Mouse (Mus musculus) heart, embryonic 14.5 days (tissue): ENCODE measurements around the gene Palm2. TPM values are rescaled to one million over a fixed set of nuclear protein-coding genes. Genes with fewer than 3 reads are reported as not detected.
"Not testable (repeated sequence)": the region's sequence is repeated elsewhere in the genome, so short reads cannot be mapped to it uniquely, and the experiment has no call there.

ENCODE experiments used
- ATAC-seq: fragments of 200-750 bp; cut with Nextera tagmentation; 2 replicates; pipeline ENCODE4 v1.8.0; 2017; ENCODE audit warnings: low read depth, moderate TSS enrichment; ENCODE audit not compliant: insufficient number of reproducible peaks, insufficient read depth, low FRiP score
- H3K27ac ChIP-seq, 2 experiments: fragments of 200-500 bp in 1 of 2; fragments of 300-500 bp in 1 of 2; sonication (generic) in 1 of 2; replicated peaks in 1 of 2; 2 replicates each; pipeline ENCODE4 v1.5.1; 2012 to 2014; ENCODE audit warnings: low read depth in 2 of 2, low read length in 2 of 2, control low read depth in 1 of 2, mild to moderate bottlenecking in 1 of 2, mixed read lengths in 1 of 2; ENCODE audit not compliant: control insufficient read depth in 1 of 2, insufficient read depth in 1 of 2
- H3K27me3 ChIP-seq: fragments of 300-500 bp; sonication (generic); 2 replicates; pipeline ENCODE4 v1.6.1; 2014; ENCODE audit warnings: mild to moderate bottlenecking, low read length, control low read depth; ENCODE audit not compliant: control insufficient read depth, insufficient read depth
- H3K36me3 ChIP-seq: fragments of 300-500 bp; sonication (generic); 2 replicates; pipeline ENCODE4 v1.6.1; 2014; ENCODE audit warnings: mild to moderate bottlenecking, control low read depth, low read length, mixed read lengths; ENCODE audit not compliant: control insufficient read depth, insufficient read depth
- H3K4me1 ChIP-seq, 2 experiments: fragments of 200-500 bp in 1 of 2; fragments of 300-500 bp in 1 of 2; sonication (generic) in 1 of 2; 2 replicates each; pipeline ENCODE4 v1.6.1; 2012 to 2014; ENCODE audit warnings: low read length in 2 of 2, control low read depth in 1 of 2, mixed read lengths in 1 of 2; ENCODE audit not compliant: control insufficient read depth in 2 of 2, insufficient read depth in 2 of 2
- H3K4me2 ChIP-seq: fragments of 300-500 bp; sonication (generic); 2 replicates; pipeline ENCODE4 v1.6.1; 2014; ENCODE audit warnings: mild to moderate bottlenecking, low read length
- H3K4me3 ChIP-seq, 2 experiments: fragments of 200-500 bp in 1 of 2; fragments of 300-500 bp in 1 of 2; sonication (generic) in 1 of 2; 2 replicates each; pipeline ENCODE4 v1.5.1; 2012 to 2014; ENCODE audit warnings: low read length in 2 of 2, mild to moderate bottlenecking in 2 of 2, control low read depth in 1 of 2, low read depth in 1 of 2, moderate library complexity in 1 of 2; ENCODE audit not compliant: control insufficient read depth in 1 of 2, insufficient read depth in 1 of 2
- H3K9ac ChIP-seq: fragments of 300-500 bp; sonication (generic); 2 replicates; pipeline ENCODE4 v1.6.1; 2014; ENCODE audit warnings: mild to moderate bottlenecking, low read length
- H3K9me3 ChIP-seq: fragments of 300-500 bp; sonication (generic); 2 replicates; pipeline ENCODE4 v1.6.1; 2016; ENCODE audit warnings: low read length, control low read depth; ENCODE audit not compliant: control insufficient read depth
- WGBS: fragments of 180-500 bp; shearing (Covaris S2); extraction: QIAGEN DNeasy Blood & Tissue Kit; methylation state at CpG from one replicate; pipeline ENCODE4 v1.1.7; 2014; 5-methylcytosine and 5-hydroxymethylcytosine counted together
- polyA plus RNA-seq: library from polyadenylated mRNA; unstranded; fragments of >200 nt; fragmentation: Nextera tagmentation; extraction: Ambion mirVana; gene quantifications from 2 replicates; pipeline ENCODE4 v1.2.1, GENCODE M21; 2014

Gene Palm2
- polyA plus RNA-seq: 20.9 and 21.0 TPM in 2 replicates

DNA sequence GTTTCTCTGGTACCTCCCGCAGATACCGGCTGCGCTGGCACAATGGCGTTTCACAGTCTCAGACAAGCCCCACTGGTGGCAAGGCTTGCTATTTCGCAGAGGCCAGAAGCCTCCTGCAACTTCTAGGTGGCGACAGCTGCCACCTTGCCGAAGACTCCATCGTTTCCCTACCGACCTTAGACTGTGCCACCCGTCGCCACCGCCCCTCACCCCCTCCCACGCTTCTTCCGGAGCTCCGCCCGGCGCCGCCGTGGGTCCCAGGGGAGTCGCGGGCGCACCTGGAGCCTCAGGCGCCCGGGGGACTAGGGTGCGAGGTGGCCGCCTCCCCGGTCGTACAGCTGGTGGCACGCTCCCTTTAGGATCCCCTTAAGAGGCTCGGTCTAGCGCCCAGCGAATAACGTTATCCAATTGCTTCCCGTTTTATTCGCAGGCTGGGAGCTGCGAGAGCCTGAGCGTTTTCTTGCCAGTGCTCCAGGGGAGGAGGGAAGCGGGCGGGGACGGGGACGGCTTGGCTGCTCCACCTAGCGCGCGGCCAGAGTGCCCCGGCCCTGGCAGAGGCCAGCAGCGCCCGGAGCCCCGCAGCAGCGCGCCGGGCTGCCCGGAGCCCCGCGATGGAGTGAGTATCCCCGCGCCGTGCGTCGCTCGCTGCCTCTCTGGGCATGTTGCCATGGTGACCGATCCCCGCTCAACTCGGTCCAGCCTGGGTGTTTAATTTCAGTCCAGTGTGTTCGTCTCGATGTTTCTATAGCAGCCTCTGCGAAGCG, at the start of gene Palm2:
Palm2 (plus strand) TSS at position 307 of the 764 bp plus-strand sequence.
- Histone ChIP-seq H3K9me3 (no peaks in the 10 kb centered on the region), H3K27ac (no peak within 1 kb of the TSS), H3K36me3 (no peaks in the 10 kb centered on the region), H3K4me1 (peaks cover 3 to 5% of the 10 kb centered on the region in 2 experiments; a peak in 3 of 4 replicates), H3K4me3 (peak within 1 kb of the TSS; percentile 51 to 69), H3K4me2 (peak within 1 kb of the TSS; percentile 100), H3K9ac (peak within 1 kb of the TSS; percentile 68), H3K27me3 (peaks cover 36% of the 10 kb centered on the region)
- WGBS: under 1% methylated on average over 67 of the region's 67 CpGs
- peak; percentile 54 for ATAC-seq

DNA sequence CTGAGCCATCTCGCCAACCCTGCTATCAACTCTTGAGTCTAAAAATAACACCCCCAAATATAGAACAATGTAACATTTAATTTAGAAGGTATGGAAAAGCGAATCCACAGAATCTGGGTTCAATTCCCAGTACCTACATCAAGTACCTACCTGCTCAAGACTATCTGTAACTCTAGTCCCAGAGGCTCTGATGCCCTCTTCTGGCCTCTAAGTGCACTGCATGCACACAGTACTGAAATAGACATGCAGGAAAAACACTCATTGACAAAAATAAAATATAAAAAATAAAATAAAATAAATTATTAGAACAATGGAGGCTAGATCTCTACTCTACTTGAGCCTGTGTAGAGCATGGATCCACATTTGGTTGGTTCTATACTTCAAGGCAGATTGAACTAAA, 49.7 kb upstream of the Palm2 start:
- no peak overlapping the region for H3K4me3 ChIP-seq
- H3K27ac ChIP-seq: no peak overlapping the region
- no peak for ATAC-seq
- H3K4me1 ChIP-seq: no peaks in the 10 kb centered on the region
- H3K27me3 ChIP-seq: no peaks in the 10 kb centered on the region
- no peak overlapping the region for H3K4me2 ChIP-seq
- 64% methylated on average over 2 of the region's 2 CpGs for WGBS
- H3K9ac ChIP-seq: no peak overlapping the region
- no peaks in the 10 kb centered on the region for H3K36me3 ChIP-seq
- no peaks in the 10 kb centered on the region for H3K9me3 ChIP-seq

DNA sequence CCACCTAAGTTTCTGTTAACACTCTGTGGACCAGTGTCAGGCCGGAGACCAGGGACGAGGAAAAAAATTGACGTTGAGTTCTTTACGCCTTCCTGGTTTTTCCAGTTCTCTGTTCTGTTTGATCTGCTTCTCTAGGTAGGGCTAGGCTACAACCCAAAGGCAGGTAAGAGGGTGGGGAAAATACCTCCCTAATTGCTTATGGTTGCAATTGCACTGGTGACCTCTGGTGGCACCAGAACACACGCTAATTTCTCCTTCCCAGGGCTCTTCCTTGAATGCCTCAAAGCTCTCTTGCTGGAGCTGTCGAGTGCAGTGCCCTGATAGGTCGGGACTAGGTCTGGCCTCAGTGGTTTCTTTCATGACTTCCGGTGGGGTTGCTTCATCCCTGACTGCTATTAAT, 42.9 kb upstream of the Palm2 start:
- Histone ChIP-seq H3K9me3 (no peaks in the 10 kb centered on the region), H3K4me2 (no peak overlapping the region), H3K4me1 (no peaks in the 10 kb centered on the region), H3K4me3 (no peak overlapping the region), H3K36me3 (no peaks in the 10 kb centered on the region), H3K9ac (no peak overlapping the region), H3K27ac (no peak overlapping the region), H3K27me3 (no peaks in the 10 kb centered on the region)
- WGBS: 48% methylated on average over 8 of the region's 8 CpGs
- no peak for ATAC-seq

DNA sequence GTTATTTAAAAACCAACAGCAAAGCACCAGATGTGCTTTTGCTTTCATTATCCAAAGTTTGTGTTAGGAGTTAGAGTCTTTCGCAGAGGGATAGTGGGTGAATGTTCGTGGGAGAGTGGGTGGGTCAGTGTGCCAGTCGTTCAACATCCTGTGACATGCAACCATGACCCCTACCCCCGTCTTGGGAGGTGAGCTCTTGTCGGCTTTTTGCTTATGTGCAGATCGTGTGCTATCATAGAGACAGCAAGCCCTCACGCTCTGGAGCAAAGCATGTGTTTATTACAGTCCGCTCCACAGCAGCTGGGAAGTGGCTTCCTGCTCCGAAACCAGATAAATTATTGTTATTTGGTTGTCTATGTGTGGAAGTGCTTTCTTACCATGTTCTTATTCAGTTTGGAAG, 37.6 kb upstream of the Palm2 start:
- no peak overlapping the region for H3K4me3 ChIP-seq
- no peak for ATAC-seq

DNA sequence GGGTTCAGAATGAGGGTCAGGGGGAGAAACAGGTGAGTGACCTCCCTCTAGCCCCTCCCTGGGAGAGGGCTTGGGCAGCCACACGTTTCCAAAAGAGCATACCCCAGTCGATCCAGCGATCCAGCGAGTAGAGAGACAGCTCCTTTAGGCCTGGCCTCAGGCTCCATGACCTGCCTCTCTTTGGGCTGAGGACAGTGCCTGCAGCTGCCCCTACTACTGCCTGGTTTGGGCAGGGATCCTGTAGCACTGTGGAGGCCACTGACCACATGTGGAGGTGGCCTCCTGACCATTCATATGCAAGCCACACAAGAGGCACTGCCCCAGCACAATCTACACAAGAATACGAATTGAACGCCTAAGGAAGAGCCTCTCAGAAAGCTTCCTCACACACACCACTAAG, 21.7 kb upstream of the Palm2 start:
- not testable (repeated sequence) for H3K4me2 ChIP-seq, H3K9me3 ChIP-seq, ATAC-seq, H3K27ac ChIP-seq, H3K9ac ChIP-seq, H3K27me3 ChIP-seq, H3K4me3 ChIP-seq, H3K4me1 ChIP-seq, H3K36me3 ChIP-seq
- 38% methylated on average over 6 of the region's 6 CpGs for WGBS

More for the DNA sequence above, 37.6 kb upstream of the Palm2 start:
- no peaks in the 10 kb centered on the region for H3K36me3 ChIP-seq
- no peaks in the 10 kb centered on the region for H3K27me3 ChIP-seq
- H3K4me1 ChIP-seq: no peaks in the 10 kb centered on the region
- H3K9ac ChIP-seq: no peak overlapping the region
- no peak overlapping the region for H3K27ac ChIP-seq
- H3K9me3 ChIP-seq: no peaks in the 10 kb centered on the region
- H3K4me2 ChIP-seq: no peak overlapping the region
- 76% methylated on average over 9 of the region's 9 CpGs for WGBS

DNA sequence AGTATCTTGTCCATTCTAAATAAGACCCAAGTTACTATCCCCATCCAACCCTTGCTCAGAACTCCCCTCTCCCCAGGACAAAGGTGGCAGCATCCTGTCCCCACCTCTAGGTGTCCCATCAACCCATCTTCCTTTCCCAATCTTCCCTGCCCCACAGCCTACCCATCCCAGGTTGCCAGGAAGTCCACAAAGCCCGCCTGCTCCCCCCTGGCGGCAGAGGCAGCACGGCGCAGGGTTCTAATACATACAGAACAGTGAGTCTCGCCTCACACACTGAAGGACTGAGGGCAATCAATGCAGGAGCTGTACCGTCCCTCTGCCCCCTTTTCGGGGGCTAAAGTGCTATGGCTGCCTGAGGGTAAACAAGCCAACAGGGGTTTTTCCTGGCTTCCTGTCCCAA, 21.0 kb upstream of the Palm2 start:
- Histone ChIP-seq H3K27ac (no peak overlapping the region), H3K9me3 (no peaks in the 10 kb centered on the region), H3K27me3 (no peaks in the 10 kb centered on the region), H3K4me1 (no peaks in the 10 kb centered on the region), H3K4me3 (no peak overlapping the region), H3K36me3 (no peaks in the 10 kb centered on the region), H3K4me2 (no peak overlapping the region), H3K9ac (no peak overlapping the region)
- ATAC-seq: no peak
- WGBS: 49% methylated on average over 7 of the region's 7 CpGs

DNA sequence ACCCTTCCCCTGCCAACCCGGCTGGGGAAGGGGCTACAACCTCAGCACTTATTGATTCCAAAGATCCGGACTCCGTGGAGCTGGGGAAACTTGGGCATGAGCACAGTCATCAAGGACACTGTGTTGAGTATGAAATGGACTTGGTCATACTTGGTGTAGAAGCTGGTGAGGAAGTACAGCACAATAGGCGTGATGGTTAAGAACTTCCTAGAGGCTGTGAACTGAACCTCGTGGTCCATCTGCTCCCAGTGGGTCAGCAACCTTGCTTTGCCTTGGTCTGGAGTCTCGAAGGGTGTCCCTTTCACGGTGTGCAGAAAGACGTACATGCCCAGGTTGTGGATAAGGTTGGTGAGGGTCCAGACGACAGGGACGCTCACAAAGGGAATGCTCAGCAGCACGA, 20.4 kb upstream of the Palm2 start:
- not testable (repeated sequence) for H3K27me3 ChIP-seq, H3K36me3 ChIP-seq, H3K4me3 ChIP-seq, H3K9ac ChIP-seq, H3K4me2 ChIP-seq, ATAC-seq, H3K9me3 ChIP-seq, H3K4me1 ChIP-seq, H3K27ac ChIP-seq
- 86% methylated on average over 11 of the region's 11 CpGs for WGBS

DNA sequence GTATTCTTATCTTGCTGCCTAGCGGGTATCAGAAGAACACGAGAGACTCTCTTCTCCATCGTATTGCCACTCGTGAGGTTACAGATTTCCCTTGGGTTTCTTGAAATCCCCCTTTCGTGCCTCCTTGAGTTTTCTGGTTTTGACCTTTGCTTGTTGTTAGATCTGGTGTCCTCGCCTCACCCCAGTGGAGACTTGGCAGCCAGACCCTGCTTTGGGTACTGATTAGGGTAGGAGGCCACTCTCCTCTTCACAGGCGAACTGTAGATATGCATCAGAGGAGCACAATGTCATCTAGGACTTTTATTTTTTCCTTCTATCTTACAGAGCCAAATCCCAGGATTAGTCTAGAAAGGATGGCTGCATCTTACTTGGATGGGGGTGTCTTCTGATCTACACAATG, 10.0 kb upstream of the Palm2 start:
- Histone ChIP-seq H3K27me3 (no peaks in the 10 kb centered on the region), H3K4me2 (no peak overlapping the region)
- no peak for ATAC-seq

More for the DNA sequence above, 10.0 kb upstream of the Palm2 start:
- Histone ChIP-seq H3K4me1 (no peaks in the 10 kb centered on the region), H3K27ac (no peak overlapping the region), H3K9me3 (no peaks in the 10 kb centered on the region), H3K36me3 (no peaks in the 10 kb centered on the region), H3K4me3 (no peak overlapping the region), H3K9ac (no peak overlapping the region)
- 68% methylated on average over 7 of the region's 7 CpGs for WGBS
